Mouse (Mus musculus) limb, embryonic 15.5 days (tissue): ENCODE measurements around the gene Musk. TPM values are rescaled to one million over a fixed set of nuclear protein-coding genes. Genes with fewer than 3 reads are reported as not detected.

Experiments used
- ATAC-seq: fragments of 200-750 bp; cut with Nextera tagmentation; 2 replicates; pipeline ENCODE4 v1.8.0; 2017; ENCODE audit warnings: low read depth, moderate TSS enrichment; ENCODE audit not compliant: insufficient number of reproducible peaks, low FRiP score, low TSS enrichment
- H3K27ac ChIP-seq: fragments of 300-500 bp; sonication (generic); 2 replicates; pipeline ENCODE4 v1.5.1; 2015; ENCODE audit warnings: moderate library complexity, mild to moderate bottlenecking, inconsistent platforms
- H3K27me3 ChIP-seq: fragments of 300-500 bp; sonication (generic); 2 replicates; pipeline ENCODE4 v1.6.1; 2015; ENCODE audit warnings: inconsistent platforms
- H3K36me3 ChIP-seq: fragments of 300-500 bp; sonication (generic); 2 replicates; pipeline ENCODE4 v1.6.1; 2015; ENCODE audit warnings: inconsistent platforms
- H3K4me1 ChIP-seq: fragments of 300-500 bp; sonication (generic); 2 replicates; pipeline ENCODE4 v1.6.1; 2015; ENCODE audit warnings: inconsistent platforms
- H3K4me2 ChIP-seq: fragments of 300-500 bp; sonication (generic); 2 replicates; pipeline ENCODE4 v1.6.1; 2015; ENCODE audit warnings: mild to moderate bottlenecking, inconsistent platforms
- H3K4me3 ChIP-seq: fragments of 300-500 bp; sonication (generic); 2 replicates; pipeline ENCODE4 v1.5.1; 2015; ENCODE audit warnings: mild to moderate bottlenecking, inconsistent platforms
- H3K9ac ChIP-seq: fragments of 300-500 bp; sonication (generic); 2 replicates; pipeline ENCODE4 v1.6.1; 2015; ENCODE audit warnings: inconsistent platforms
- H3K9me3 ChIP-seq: fragments of 300-500 bp; sonication (generic); 2 replicates; pipeline ENCODE4 v1.6.1; 2016; ENCODE audit warnings: inconsistent platforms
- WGBS: fragments of 180-500 bp; shearing (Covaris S2); methylation state at CpG from one replicate; pipeline ENCODE4 v1.1.7; 2015; 5-methylcytosine and 5-hydroxymethylcytosine counted together
- polyA plus RNA-seq: library from polyadenylated mRNA; unstranded; fragments of >200 nt; fragmentation: Nextera tagmentation; extraction: Ambion mirVana; gene quantifications from 2 replicates; pipeline ENCODE4 v1.2.1, GENCODE M21; 2015

The Musk gene
- polyA plus RNA-seq, 1 experiment from 2014 or later: 5.4 TPM

- Histone ChIP-seq H3K4me3 (no peak overlapping the region), H3K9ac (no peak overlapping the region), H3K27ac (no peak overlapping the region; the same call in 1 of the 2 replicates), H3K36me3 (no peaks in the 10 kb centered on the region), H3K4me2 (no peak overlapping the region), H3K9me3 (no peaks in the 10 kb centered on the region), H3K27me3 (no peaks in the 10 kb centered on the region), H3K4me1 (no peaks in the 10 kb centered on the region)
- ATAC-seq: no peak
- 78% methylated on average over 6 of the region's 6 CpGs for WGBS
Measured at GRCm38 (mm10) chr4:58278368-58278767, 7.4 kb upstream of the Musk start.

- Histone ChIP-seq H3K9me3 (no peaks in the 10 kb centered on the region), H3K27ac (no peak overlapping the region), H3K4me1 (no peaks in the 10 kb centered on the region), H3K9ac (no peak overlapping the region), H3K4me3 (no peak overlapping the region), H3K36me3 (no peaks in the 10 kb centered on the region), H3K27me3 (no peaks in the 10 kb centered on the region), H3K4me2 (no peak overlapping the region)
- 88% methylated on average over 2 of the region's 2 CpGs for WGBS
- ATAC-seq: no peak
Measured at GRCm38 (mm10) chr4:58280121-58280520, 5.6 kb upstream of the Musk start.

- H3K27me3 ChIP-seq: no peaks in the 10 kb centered on the region
- no peaks in the 10 kb centered on the region for H3K9me3 ChIP-seq
- ATAC-seq: no peak
- no peaks in the 10 kb centered on the region for H3K36me3 ChIP-seq
- 22% methylated on average over 9 of the region's 9 CpGs for WGBS
- H3K4me2 ChIP-seq: peak overlapping the region; percentile 20
- no peaks in the 10 kb centered on the region for H3K4me1 ChIP-seq
- H3K27ac ChIP-seq: peak overlapping the region; percentile 58
- H3K4me3 ChIP-seq: peak overlapping the region; percentile 18
- H3K9ac ChIP-seq: no peak overlapping the region
Measured at GRCm38 (mm10) chr4:58286368-58287090, 769 bp downstream of the Musk start.

- no peaks in the 10 kb centered on the region for H3K27me3 ChIP-seq
- H3K9me3 ChIP-seq: no peaks in the 10 kb centered on the region
- no peak overlapping the region for H3K4me2 ChIP-seq
- no peaks in the 10 kb centered on the region for H3K36me3 ChIP-seq
- H3K4me3 ChIP-seq: no peak overlapping the region
- ATAC-seq: no peak
- WGBS: 75% methylated on average over 5 of the region's 5 CpGs
- H3K9ac ChIP-seq: no peak overlapping the region
- no peaks in the 10 kb centered on the region for H3K4me1 ChIP-seq
- 0 out of 2 replicates have a peak overlapping the region, but pooled peaks have one; percentile 27 for H3K27ac ChIP-seq
Measured at GRCm38 (mm10) chr4:58288753-58289152, 3.0 kb downstream of the Musk start.

GRCm38 (mm10) chr4:58291828-58292227 is 6.1 kb downstream of the Musk start:
- Histone ChIP-seq H3K27ac (no peak overlapping the region), H3K4me3 (no peak overlapping the region), H3K4me2 (no peak overlapping the region), H3K36me3 (no peaks in the 10 kb centered on the region), H3K4me1 (no peaks in the 10 kb centered on the region), H3K9me3 (no peaks in the 10 kb centered on the region), H3K27me3 (no peaks in the 10 kb centered on the region), H3K9ac (no peak overlapping the region)
- ATAC-seq: no peak
- WGBS: 31% methylated on average over 1 of the region's 1 CpGs

- Histone ChIP-seq H3K27ac (no peak overlapping the region), H3K9ac (no peak overlapping the region), H3K4me1 (no peaks in the 10 kb centered on the region), H3K9me3 (no peaks in the 10 kb centered on the region), H3K36me3 (no peaks in the 10 kb centered on the region), H3K4me2 (no peak overlapping the region), H3K27me3 (no peaks in the 10 kb centered on the region), H3K4me3 (no peak overlapping the region)
- 78% methylated on average over 3 of the region's 3 CpGs for WGBS
- ATAC-seq: no peak
Measured at GRCm38 (mm10) chr4:58293099-58293498, 7.3 kb downstream of the Musk start.

- Histone ChIP-seq H3K27me3 (peaks cover 4% of the 10 kb centered on the region; the same call in 1 of the 2 replicates), H3K36me3 (no peaks in the 10 kb centered on the region), H3K4me2 (no peak overlapping the region), H3K4me1 (no peaks in the 10 kb centered on the region), H3K27ac (no peak overlapping the region), H3K9ac (no peak overlapping the region), H3K4me3 (no peak overlapping the region), H3K9me3 (no peaks in the 10 kb centered on the region)
- 72% methylated on average over 5 of the region's 5 CpGs for WGBS
- ATAC-seq: no peak
Measured at GRCm38 (mm10) chr4:58303862-58304261, 18.1 kb downstream of the Musk start.

GRCm38 (mm10) chr4:58304564-58304963 is 18.8 kb downstream of the Musk start:
- no peaks in the 10 kb centered on the region for H3K9me3 ChIP-seq
- no peak overlapping the region for H3K4me3 ChIP-seq
- H3K27ac ChIP-seq: no peak overlapping the region
- H3K4me1 ChIP-seq: no peaks in the 10 kb centered on the region
- no peak for ATAC-seq
- H3K27me3 ChIP-seq: peaks cover 4% of the 10 kb centered on the region; the same call in 1 of the 2 replicates
- H3K9ac ChIP-seq: no peak overlapping the region
- WGBS: 25% methylated on average over 7 of the region's 7 CpGs
- H3K4me2 ChIP-seq: no peak overlapping the region
- H3K36me3 ChIP-seq: no peaks in the 10 kb centered on the region

- no peak for ATAC-seq
- no peak overlapping the region for H3K27ac ChIP-seq
- H3K4me2 ChIP-seq: no peak overlapping the region
- peaks cover 4% of the 10 kb centered on the region; the same call in 1 of the 2 replicates for H3K27me3 ChIP-seq
- no peak overlapping the region for H3K4me3 ChIP-seq
- H3K36me3 ChIP-seq: no peaks in the 10 kb centered on the region
- H3K9ac ChIP-seq: no peak overlapping the region
- WGBS: 61% methylated on average over 2 of the region's 2 CpGs
- no peaks in the 10 kb centered on the region for H3K4me1 ChIP-seq
- no peaks in the 10 kb centered on the region for H3K9me3 ChIP-seq
Measured at GRCm38 (mm10) chr4:58307421-58307820, 21.7 kb downstream of the Musk start.

GRCm38 (mm10) chr4:58313344-58313743 is 27.6 kb downstream of the Musk start:
- no peaks in the 10 kb centered on the region for H3K9me3 ChIP-seq
- H3K9ac ChIP-seq: no peak overlapping the region
- peaks cover 4% of the 10 kb centered on the region; the same call in 1 of the 2 replicates for H3K27me3 ChIP-seq
- no peaks in the 10 kb centered on the region for H3K36me3 ChIP-seq
- no peak overlapping the region for H3K4me2 ChIP-seq
- WGBS: 74% methylated on average over 1 of the region's 1 CpGs
- no peaks in the 10 kb centered on the region for H3K4me1 ChIP-seq
- no peak overlapping the region for H3K4me3 ChIP-seq
- no peak overlapping the region for H3K27ac ChIP-seq
- no peak for ATAC-seq

- ATAC-seq: no peak
- no peaks in the 10 kb centered on the region for H3K4me1 ChIP-seq
- H3K36me3 ChIP-seq: no peaks in the 10 kb centered on the region
- no peak overlapping the region for H3K4me3 ChIP-seq
- no peaks in the 10 kb centered on the region for H3K9me3 ChIP-seq
- WGBS: 41% methylated on average over 4 of the region's 4 CpGs
- H3K9ac ChIP-seq: no peak overlapping the region
- H3K27ac ChIP-seq: no peak overlapping the region
- no peaks in the 10 kb centered on the region for H3K27me3 ChIP-seq
- H3K4me2 ChIP-seq: no peak overlapping the region
Measured at GRCm38 (mm10) chr4:58314942-58315508, 29.3 kb downstream of the Musk start.

GRCm38 (mm10) chr4:58317536-58317935 is 31.8 kb downstream of the Musk start:
- Histone ChIP-seq H3K4me2 (no peak overlapping the region), H3K9me3 (no peaks in the 10 kb centered on the region), H3K36me3 (no peaks in the 10 kb centered on the region), H3K4me3 (no peak overlapping the region), H3K27ac (no peak overlapping the region), H3K9ac (no peak overlapping the region), H3K4me1 (no peaks in the 10 kb centered on the region), H3K27me3 (no peaks in the 10 kb centered on the region)
- WGBS: 80% methylated on average over 3 of the region's 3 CpGs
- ATAC-seq: no peak
